Mouse (Mus musculus) neural tube, embryonic 12.5 days (tissue): ENCODE data around the gene Dus2. TPM values are rescaled to one million over a fixed set of nuclear protein-coding genes. Genes with fewer than 3 reads are reported as not detected.

Experiments used
- ATAC-seq: fragments of 200-750 bp; cut with Nextera tagmentation; 2 replicates; pipeline ENCODE4 v1.8.0; 2017; ENCODE audit warnings: low read depth, mild to moderate bottlenecking, moderate TSS enrichment, moderate library complexity; ENCODE audit not compliant: low FRiP score
- H3K27ac ChIP-seq: fragments of 300-500 bp; sonication (generic); 2 replicates; pipeline ENCODE4 v1.5.1; 2016
- H3K27me3 ChIP-seq: fragments of 300-500 bp; sonication (generic); replicated peaks from 2 replicates; pipeline ENCODE4 v1.6.1; 2016; ENCODE audit warnings: mild to moderate bottlenecking
- H3K36me3 ChIP-seq: fragments of 300-500 bp; sonication (generic); 2 replicates; pipeline ENCODE4 v1.6.1; 2016; ENCODE audit warnings: mild to moderate bottlenecking
- H3K4me1 ChIP-seq: fragments of 300-500 bp; sonication (generic); 2 replicates; pipeline ENCODE4 v1.6.1; 2016
- H3K4me2 ChIP-seq: fragments of 300-500 bp; sonication (generic); replicated peaks from 2 replicates; pipeline ENCODE4 v1.6.1; 2016; ENCODE audit warnings: mild to moderate bottlenecking
- H3K4me3 ChIP-seq: fragments of 300-500 bp; sonication (generic); 2 replicates; pipeline ENCODE4 v1.5.1; 2016
- H3K9ac ChIP-seq: fragments of 300-500 bp; sonication (generic); 2 replicates; pipeline ENCODE4 v1.6.1; 2016; ENCODE audit warnings: mild to moderate bottlenecking
- H3K9me3 ChIP-seq: fragments of 300-500 bp; sonication (generic); 2 replicates; pipeline ENCODE4 v1.6.1; 2016; ENCODE audit warnings: mild to moderate bottlenecking
- WGBS: fragments of 180-500 bp; shearing (Covaris S2); methylation state at CpG from one replicate; pipeline ENCODE4 v1.1.7; 2016; 5-methylcytosine and 5-hydroxymethylcytosine counted together
- polyA plus RNA-seq: library from polyadenylated mRNA; unstranded; fragments of >200 nt; fragmentation: Nextera tagmentation; extraction: Ambion mirVana; gene quantifications from 2 replicates; pipeline ENCODE4 v1.2.1, GENCODE M21; 2016

The Dus2 gene
- polyA plus RNA-seq, 1 experiment from 2014 or later, result 17.9 TPM

DNA sequence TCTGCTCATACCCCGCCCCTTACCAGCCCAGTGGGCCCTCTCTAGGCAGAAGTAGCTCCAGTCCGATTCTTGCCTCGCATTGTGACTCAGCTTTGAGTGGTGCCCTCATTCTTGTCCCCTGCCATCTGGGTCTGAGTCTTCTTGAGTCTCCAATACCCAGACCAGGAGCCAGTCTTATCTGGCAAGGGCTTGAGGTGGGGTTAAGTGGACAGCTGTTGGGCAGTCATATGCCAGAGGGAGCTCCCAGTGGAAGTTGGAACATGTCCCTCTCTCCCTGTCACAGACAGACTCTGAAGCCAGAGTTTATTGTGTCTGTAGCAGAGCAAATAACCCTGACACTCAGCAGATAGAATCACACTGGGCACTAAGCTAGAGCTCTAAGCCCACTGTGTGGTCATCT is 59.9 kb downstream of the Dus2 start:
- Histone ChIP-seq H3K4me2 (no peak overlapping the region), H3K9me3 (no peaks in the 10 kb centered on the region), H3K9ac (no peak overlapping the region), H3K36me3 (peaks cover 38% of the 10 kb centered on the region), H3K27me3 (no peaks in the 10 kb centered on the region), H3K4me1 (no peaks in the 10 kb centered on the region), H3K4me3 (no peak overlapping the region), H3K27ac (no peak overlapping the region)
- no peak for ATAC-seq
- WGBS, result 97% methylated on average over 3 of the region's 3 CpGs

DNA sequence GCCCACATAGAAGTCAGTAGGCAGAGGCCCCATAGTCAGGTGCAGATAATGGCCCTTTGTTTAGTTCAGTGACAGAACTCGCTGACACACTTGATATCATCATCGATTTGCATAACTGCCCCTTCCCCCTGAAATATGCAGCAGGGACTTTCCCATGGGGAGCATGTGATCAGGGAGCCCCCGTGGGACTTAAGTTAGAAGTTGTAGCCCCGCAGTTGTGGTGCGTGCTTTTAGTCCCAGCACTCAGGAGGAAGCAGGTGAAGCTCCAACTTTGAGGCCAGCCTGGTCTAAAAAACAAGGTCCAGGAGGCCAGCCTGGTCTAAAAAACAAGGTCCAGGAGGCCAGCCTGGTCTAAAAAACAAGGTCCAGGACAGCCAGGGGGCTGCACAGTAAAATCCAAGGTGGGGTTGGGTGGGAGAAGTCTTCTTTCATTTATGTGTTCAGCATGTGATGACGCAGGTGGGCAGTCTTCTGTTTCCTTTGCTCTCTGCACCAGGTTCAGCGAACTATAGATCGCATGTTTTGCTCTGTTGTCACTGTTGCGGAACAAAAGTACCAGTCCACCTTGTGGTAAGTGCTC is 61.5 kb downstream of the Dus2 start:
- Histone ChIP-seq H3K27me3 (no peaks in the 10 kb centered on the region), H3K9ac (no peak overlapping the region), H3K27ac (no peak overlapping the region), H3K4me1 (no peaks in the 10 kb centered on the region), H3K36me3 (peaks cover 38% of the 10 kb centered on the region), H3K4me2 (no peak overlapping the region), H3K9me3 (no peaks in the 10 kb centered on the region), H3K4me3 (no peak overlapping the region)
- no peak for ATAC-seq
- WGBS, result 92% methylated on average over 9 of the region's 9 CpGs

DNA sequence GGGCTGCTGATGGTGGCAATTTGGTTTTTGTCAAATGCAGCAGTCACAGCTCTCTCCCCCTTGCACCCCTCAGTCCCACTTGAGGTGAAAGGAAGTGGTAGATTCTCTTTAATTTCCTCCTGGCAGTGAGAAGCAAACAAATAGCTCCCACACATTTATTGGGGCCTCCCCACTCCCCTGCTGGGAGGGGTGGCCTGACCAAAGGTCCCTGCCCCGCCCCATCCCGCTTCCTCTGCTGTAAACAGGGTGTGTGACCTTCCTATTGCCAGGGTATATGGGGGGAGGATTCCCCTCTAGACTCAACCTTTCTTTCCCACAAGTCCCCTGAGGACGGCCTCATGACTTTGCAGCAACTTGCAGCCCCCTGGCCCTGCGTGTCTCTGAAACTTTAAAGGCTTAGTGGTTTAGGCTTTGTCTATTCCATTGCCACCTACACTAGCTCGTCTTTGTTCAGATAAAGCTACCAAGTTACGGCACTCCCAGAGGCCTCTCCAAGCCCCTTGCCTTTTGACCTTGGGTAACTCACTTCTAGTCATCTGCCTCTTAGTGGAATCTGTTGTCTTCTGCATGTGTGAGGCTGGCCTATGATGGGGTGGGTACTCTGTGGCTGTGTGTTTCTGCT is 63.2 kb downstream of the Dus2 start:
- Histone ChIP-seq H3K4me3 (no peak overlapping the region), H3K27ac (no peak overlapping the region), H3K4me2 (no peak overlapping the region), H3K9me3 (no peaks in the 10 kb centered on the region), H3K36me3 (peaks cover 36% of the 10 kb centered on the region), H3K9ac (no peak overlapping the region), H3K4me1 (peaks cover 8% of the 10 kb centered on the region), H3K27me3 (no peaks in the 10 kb centered on the region)
- WGBS, result 23% methylated on average over 6 of the region's 6 CpGs
- no peak for ATAC-seq

DNA sequence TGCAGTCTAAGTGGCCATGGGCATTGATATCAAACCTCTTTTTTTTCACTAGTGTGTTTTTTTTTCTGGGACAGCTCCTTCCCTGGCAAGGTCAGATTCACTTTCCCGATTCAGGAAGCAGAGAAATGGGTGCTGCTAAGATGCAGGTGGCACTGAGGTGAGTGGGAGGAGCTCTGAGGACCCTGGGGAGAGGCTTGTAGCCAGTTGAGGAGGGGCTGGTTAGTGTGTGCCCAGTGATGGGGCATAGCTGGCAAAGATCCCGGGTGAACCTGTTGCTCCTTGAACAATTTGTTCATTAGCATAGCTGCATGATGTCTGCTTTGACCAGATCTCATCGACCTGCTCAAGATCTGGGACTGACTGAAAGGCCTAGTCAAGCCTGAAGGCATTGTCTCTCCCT is 63.9 kb downstream of the Dus2 start:
- peaks cover 33% of the 10 kb centered on the region for H3K36me3 ChIP-seq
- no peak for ATAC-seq
- WGBS, result 48% methylated on average over 3 of the region's 3 CpGs
- H3K4me3 ChIP-seq, result no peak overlapping the region
- no peaks in the 10 kb centered on the region for H3K9me3 ChIP-seq
- peaks cover 8% of the 10 kb centered on the region for H3K4me1 ChIP-seq
- no peak overlapping the region for H3K4me2 ChIP-seq
- no peak overlapping the region for H3K27ac ChIP-seq
- H3K9ac ChIP-seq, result no peak overlapping the region
- no peaks in the 10 kb centered on the region for H3K27me3 ChIP-seq

DNA sequence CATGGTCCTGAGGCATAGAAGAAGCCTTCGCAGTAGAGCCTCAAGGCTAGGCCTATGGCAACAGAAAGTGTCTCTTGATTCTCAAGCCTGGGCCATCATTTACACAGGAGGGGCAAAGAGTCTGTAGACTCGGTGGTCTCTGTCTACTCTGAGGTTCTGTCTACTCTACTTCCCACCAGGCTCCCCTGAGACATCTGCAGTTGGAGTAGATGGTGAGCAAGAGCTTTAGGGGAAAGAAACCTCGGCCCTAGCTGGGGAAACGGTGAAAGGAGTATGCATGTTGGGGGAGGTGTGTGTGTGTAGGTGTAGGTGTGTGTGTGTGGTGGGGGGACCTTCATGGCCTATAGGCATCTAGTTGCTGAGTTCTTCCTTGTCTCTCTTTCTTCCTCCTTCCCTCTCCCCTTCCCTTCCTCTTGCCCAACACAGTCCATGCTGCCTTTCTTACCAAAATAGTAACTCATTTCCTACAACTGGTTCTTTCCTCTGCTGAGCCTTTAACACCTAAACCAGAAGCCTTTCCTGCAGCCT is 65.4 kb downstream of the Dus2 start:
- peaks cover 18% of the 10 kb centered on the region for H3K4me1 ChIP-seq
- no peak overlapping the region for H3K9ac ChIP-seq
- 85% methylated on average over 4 of the region's 4 CpGs for WGBS

DNA sequence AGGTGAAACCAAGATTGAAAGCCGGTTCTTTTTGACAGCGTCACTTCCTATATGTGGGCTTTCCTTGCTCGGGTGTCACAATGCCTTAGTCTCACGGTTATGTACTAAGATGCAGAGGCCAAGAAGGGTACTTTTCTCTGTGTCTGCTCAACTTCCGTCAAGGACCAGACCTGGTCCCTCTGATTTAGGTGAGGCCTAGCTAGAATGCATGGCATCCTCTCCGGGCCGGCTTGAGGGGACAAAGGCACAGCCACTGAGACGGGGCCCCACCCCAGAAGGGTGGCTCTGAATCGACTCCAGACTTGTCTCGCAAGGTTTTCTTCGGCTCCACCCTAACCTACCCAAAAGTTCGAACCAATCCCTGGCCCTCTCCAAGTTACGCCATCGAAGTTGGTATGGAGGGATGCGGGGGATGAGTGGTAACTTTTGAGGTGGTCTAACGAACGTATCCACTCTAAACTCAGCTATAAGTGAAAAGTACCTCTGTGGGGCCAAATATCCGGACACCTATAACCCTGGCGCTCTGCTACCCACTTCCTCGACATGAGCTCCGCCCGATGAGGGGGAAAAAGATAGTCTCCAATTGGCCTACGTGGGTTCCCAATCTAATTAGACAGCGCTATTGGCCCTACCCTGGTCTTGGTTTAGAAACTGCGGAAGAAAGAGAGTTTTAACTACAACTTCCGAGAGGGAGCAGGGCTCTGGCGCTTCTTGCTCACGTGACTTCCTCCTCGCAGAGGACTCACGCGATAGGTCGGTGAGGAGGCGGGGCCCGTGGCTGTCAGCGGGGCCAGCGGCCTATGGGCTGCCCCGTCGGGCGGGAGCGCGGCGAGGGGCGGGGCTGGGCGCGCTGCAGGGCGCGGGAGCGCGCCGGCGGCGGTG is 67.8 kb downstream of the Dus2 start, which contains the start of gene Nfatc3:
Gene Nfatc3 (plus strand): TSS at position 110 of the 882 bp plus-strand sequence.
- peak within 1 kb of the TSS; percentile 80 for H3K4me3 ChIP-seq
- peaks cover 23% of the 10 kb centered on the region for H3K4me1 ChIP-seq
- H3K36me3 ChIP-seq, result peaks cover 4% of the 10 kb centered on the region; the same call in 1 of the 2 replicates
- H3K27me3 ChIP-seq, result no peaks in the 10 kb centered on the region
- H3K9ac ChIP-seq, result peak within 1 kb of the TSS; percentile 84
- ATAC-seq, result peak; percentile 98
- peak within 1 kb of the TSS; percentile 78 for H3K4me2 ChIP-seq
- H3K9me3 ChIP-seq, result no peaks in the 10 kb centered on the region
- peak within 1 kb of the TSS; percentile 82 for H3K27ac ChIP-seq
- 2% methylated on average over 52 of the region's 52 CpGs for WGBS

More for the DNA sequence above, 65.4 kb downstream of the Dus2 start:
- no peak overlapping the region for H3K4me2 ChIP-seq
- H3K27ac ChIP-seq, result no peak overlapping the region
- H3K4me3 ChIP-seq, result no peak overlapping the region
- H3K9me3 ChIP-seq, result no peaks in the 10 kb centered on the region
- ATAC-seq, result no peak
- H3K27me3 ChIP-seq, result no peaks in the 10 kb centered on the region
- peaks cover 23% of the 10 kb centered on the region for H3K36me3 ChIP-seq

DNA sequence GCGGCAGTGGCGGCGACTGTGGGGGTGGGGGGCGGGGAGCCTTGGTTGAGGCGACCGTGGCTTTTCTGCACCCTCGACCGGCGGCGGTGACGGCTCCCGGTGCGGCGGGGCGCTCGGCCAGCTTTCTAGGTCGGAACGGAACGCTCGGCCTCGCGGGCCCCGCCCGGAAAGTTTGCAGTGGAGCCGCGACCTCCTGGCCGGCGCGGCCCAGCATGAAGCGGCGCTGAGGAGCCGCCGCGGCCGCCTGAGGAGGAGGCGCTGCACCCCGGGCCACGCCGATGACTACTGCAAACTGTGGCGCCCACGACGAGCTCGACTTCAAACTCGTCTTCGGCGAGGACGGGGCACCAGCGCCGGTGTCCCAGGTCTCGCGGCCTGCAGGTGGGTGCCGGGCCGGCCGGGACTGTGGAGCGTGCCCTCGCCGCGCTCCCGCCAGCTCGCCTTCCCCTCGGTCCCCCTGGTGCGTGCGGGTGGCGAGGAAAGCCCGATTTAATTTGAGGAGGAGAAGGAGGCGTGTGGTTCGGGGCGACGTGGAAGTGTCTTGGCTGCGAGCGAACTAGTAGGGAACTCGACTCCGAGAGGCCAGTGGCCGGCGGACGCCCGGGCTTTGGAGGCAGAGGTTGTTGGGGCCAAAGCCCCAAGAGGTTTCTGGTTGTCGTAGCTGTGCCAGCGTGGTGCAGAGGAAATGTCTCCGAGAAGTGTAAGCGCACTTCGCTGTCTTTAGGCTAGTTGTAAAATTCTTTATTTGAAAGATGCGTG is 68.7 kb downstream of the Dus2 start:
- Histone ChIP-seq H3K4me3 (peak overlapping the region; percentile 80), H3K4me2 (peak overlapping the region; percentile 78), H3K27ac (peak overlapping the region; percentile 82), H3K27me3 (no peaks in the 10 kb centered on the region), H3K36me3 (no peaks in the 10 kb centered on the region), H3K9me3 (no peaks in the 10 kb centered on the region), H3K4me1 (peaks cover 23% of the 10 kb centered on the region), H3K9ac (peak overlapping the region; percentile 84)
- under 1% methylated on average over 83 of the region's 83 CpGs for WGBS
- peak; percentile 83 for ATAC-seq

DNA sequence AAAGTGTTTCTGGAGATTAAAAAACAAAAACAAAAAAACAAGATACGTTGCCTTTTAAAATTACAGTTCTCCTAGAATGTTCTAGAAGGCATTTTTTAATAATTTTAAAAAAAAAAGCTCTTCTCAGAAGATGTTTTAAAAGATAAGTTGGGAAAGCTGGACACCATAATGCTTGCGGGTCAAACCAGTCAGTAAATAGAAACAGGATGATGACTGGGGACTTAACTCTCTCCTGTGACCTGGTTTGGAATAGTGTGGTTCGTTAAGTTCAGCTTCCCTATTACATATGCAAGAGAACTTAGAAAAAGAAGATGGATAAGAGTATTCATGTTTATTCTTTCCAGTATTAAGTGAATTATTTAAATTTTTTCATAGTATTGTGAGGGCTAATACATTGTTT is 69.4 kb downstream of the Dus2 start:
- H3K9ac ChIP-seq, result peak overlapping the region; percentile 84
- 7% methylated on average over 3 of the region's 3 CpGs for WGBS
- H3K27me3 ChIP-seq, result no peaks in the 10 kb centered on the region
- peaks cover 23% of the 10 kb centered on the region for H3K4me1 ChIP-seq
- no peak for ATAC-seq
- H3K27ac ChIP-seq, result no peak overlapping the region
- H3K4me2 ChIP-seq, result peak overlapping the region; percentile 78
- peak overlapping the region; percentile 80 for H3K4me3 ChIP-seq
- no peaks in the 10 kb centered on the region for H3K9me3 ChIP-seq
- H3K36me3 ChIP-seq, result no peaks in the 10 kb centered on the region

DNA sequence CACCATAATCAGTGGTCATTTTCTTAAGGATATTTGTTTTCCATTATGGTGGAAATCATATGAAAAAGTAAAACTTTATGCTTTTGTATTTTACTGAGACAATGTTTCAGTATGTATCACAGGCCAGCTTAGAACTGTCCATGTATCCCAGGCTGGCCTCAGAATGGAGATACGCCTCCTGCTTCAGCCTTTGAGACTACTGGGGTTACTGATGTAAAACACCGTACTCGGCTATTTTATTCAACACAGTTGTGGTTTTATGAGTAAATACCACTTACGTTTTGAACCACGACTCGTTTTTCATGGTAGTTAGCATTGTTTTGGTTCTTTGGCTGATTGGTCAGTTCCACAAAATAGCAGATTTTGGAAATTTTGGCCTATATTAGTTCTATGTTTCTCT is 70.5 kb downstream of the Dus2 start:
- ATAC-seq, result no peak
- H3K4me1 ChIP-seq, result peaks cover 23% of the 10 kb centered on the region
- peak overlapping the region; percentile 78 for H3K4me2 ChIP-seq
- no peaks in the 10 kb centered on the region for H3K36me3 ChIP-seq
- H3K4me3 ChIP-seq, result no peak overlapping the region
- H3K9me3 ChIP-seq, result no peaks in the 10 kb centered on the region
- no peak overlapping the region for H3K27ac ChIP-seq
- no peaks in the 10 kb centered on the region for H3K27me3 ChIP-seq
- 89% methylated on average over 6 of the region's 6 CpGs for WGBS
- H3K9ac ChIP-seq, result no peak overlapping the region

DNA sequence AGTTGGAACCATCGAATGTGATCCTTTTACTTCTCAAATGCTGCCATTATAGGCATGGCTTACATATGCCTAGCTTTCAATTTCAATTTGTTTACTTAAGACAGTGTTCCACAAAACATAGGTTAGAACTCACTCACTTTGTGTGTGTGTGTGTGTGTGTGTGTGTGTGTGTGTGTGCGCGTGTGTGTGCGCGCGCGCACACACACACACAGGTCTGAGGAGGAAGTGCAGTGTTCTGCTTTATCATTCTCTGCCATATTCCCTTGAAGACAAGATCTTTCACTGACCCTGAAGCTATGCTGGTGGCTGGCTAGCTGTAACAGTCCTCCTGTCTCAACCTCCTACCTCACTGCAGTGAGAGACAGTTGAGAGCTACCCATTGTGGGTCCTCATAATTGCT is 71.9 kb downstream of the Dus2 start:
- ATAC-seq, result no peak
- peaks cover 23% of the 10 kb centered on the region for H3K4me1 ChIP-seq
- H3K4me2 ChIP-seq, result no peak overlapping the region
- H3K9me3 ChIP-seq, result no peaks in the 10 kb centered on the region
- 97% methylated on average over 7 of the region's 7 CpGs for WGBS
- no peak overlapping the region for H3K4me3 ChIP-seq
- no peaks in the 10 kb centered on the region for H3K27me3 ChIP-seq
- H3K9ac ChIP-seq, result no peak overlapping the region
- no peak overlapping the region for H3K27ac ChIP-seq
- no peaks in the 10 kb centered on the region for H3K36me3 ChIP-seq

DNA sequence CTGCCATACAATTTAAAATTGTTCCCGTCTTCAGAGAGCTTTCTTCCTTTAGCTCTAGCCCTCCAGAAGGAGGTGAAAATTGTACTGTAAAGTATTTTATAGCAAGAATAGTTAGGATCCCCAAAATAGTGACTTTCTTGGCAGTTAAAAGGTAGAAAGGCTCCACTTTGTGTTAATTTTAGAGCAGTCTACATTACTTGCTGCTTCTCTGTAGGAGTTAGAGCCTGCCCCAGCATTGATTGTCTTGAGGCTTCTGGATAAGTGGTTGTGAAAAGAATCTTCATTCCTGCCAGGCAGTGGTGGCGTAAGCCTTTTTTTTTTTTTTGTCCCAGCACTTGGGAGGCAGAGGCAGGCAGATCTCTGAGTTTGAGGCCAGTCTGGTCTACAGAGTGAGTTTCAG is 75.6 kb downstream of the Dus2 start:
- Histone ChIP-seq H3K9me3 (no peaks in the 10 kb centered on the region), H3K4me1 (peaks cover 2% of the 10 kb centered on the region; the same call in 1 of the 2 replicates), H3K27me3 (no peaks in the 10 kb centered on the region), H3K4me3 (no peak overlapping the region), H3K9ac (no peak overlapping the region), H3K27ac (no peak overlapping the region), H3K36me3 (no peaks in the 10 kb centered on the region), H3K4me2 (no peak overlapping the region)
- 97% methylated on average over 2 of the region's 2 CpGs for WGBS
- ATAC-seq, result no peak
